Mouse (Mus musculus) heart, embryonic 13.5 days (tissue): ENCODE results near the gene Mtus2. TPM values are rescaled to one million over a fixed set of nuclear protein-coding genes. Genes with fewer than 3 reads are reported as not detected.

Experiments used
- ATAC-seq: fragments of 200-750 bp; cut with Nextera tagmentation; 2 replicates; pipeline ENCODE4 v1.8.0; 2017; ENCODE audit warnings: moderate TSS enrichment; ENCODE audit not compliant: insufficient number of reproducible peaks, low FRiP score, low TSS enrichment; ENCODE audit errors: extremely low read depth
- H3K27ac ChIP-seq: fragments of 300-500 bp; sonication (generic); replicated peaks from 2 replicates; pipeline ENCODE4 v1.5.1; 2015; ENCODE audit warnings: moderate library complexity, mild to moderate bottlenecking, inconsistent platforms
- H3K27me3 ChIP-seq: fragments of 300-500 bp; sonication (generic); replicated peaks from 2 replicates; pipeline ENCODE4 v1.6.1; 2015; ENCODE audit warnings: mild to moderate bottlenecking, inconsistent platforms
- H3K36me3 ChIP-seq: fragments of 300-500 bp; sonication (generic); 2 replicates; pipeline ENCODE4 v1.6.1; 2015; ENCODE audit warnings: mild to moderate bottlenecking, inconsistent platforms
- H3K4me1 ChIP-seq: fragments of 300-500 bp; sonication (generic); 2 replicates; pipeline ENCODE4 v1.6.1; 2015; ENCODE audit warnings: inconsistent platforms
- H3K4me2 ChIP-seq: fragments of 300-500 bp; sonication (generic); 2 replicates; pipeline ENCODE4 v1.6.1; 2015; ENCODE audit warnings: inconsistent platforms, mild to moderate bottlenecking, moderate library complexity
- H3K4me3 ChIP-seq: fragments of 300-500 bp; sonication (generic); 2 replicates; pipeline ENCODE4 v1.5.1; 2015; ENCODE audit warnings: moderate library complexity, mild to moderate bottlenecking, inconsistent platforms
- H3K9ac ChIP-seq: fragments of 300-500 bp; sonication (generic); 2 replicates; pipeline ENCODE4 v1.6.1; 2015; ENCODE audit warnings: inconsistent platforms, mild to moderate bottlenecking, moderate library complexity
- H3K9me3 ChIP-seq: fragments of 300-500 bp; sonication (generic); 2 replicates; pipeline ENCODE4 v1.6.1; 2016; ENCODE audit warnings: inconsistent platforms
- WGBS: fragments of 180-500 bp; shearing (Covaris S2); methylation state at CpG from one replicate; pipeline ENCODE4 v1.1.7; 2015; ENCODE audit warnings: mixed read lengths; 5-methylcytosine and 5-hydroxymethylcytosine counted together
- polyA plus RNA-seq: library from polyadenylated mRNA; unstranded; fragments of >200 nt; fragmentation: Nextera tagmentation; extraction: Ambion mirVana; gene quantifications from 2 replicates; pipeline ENCODE4 v1.2.1, GENCODE M21; 2015

Gene Mtus2
- polyA plus RNA-seq, 1 experiment from 2014 or later: 102 TPM

DNA sequence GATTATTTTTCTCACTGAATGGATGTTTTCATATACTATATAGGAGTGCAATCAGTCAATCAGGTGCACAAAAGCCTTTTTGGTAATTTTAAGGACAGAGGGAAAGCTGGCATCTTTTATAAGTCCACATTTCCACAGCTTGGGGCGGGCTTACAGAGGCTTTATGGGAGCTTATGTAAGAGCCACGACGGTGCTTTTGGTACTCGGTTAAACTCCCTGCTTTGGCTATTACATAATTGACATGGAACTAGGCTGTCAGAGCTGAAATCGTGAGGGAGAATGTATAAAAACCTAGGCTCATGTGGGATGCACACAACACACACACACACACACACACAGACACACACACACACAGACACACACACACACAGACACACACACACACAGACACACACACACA, 2.0 kb downstream of the Mtus2 start:
- WGBS: 37% methylated on average over 5 of the region's 5 CpGs
- Histone ChIP-seq H3K4me3 (no peak overlapping the region), H3K9ac (no peak overlapping the region), H3K9me3 (no peaks in the 10 kb centered on the region), H3K4me1 (peaks cover 27% of the 10 kb centered on the region), H3K4me2 (peak overlapping the region; percentile 99; the same call in 1 of the 2 replicates), H3K27ac (no peak overlapping the region), H3K36me3 (no peaks in the 10 kb centered on the region), H3K27me3 (peaks cover 36% of the 10 kb centered on the region)
- no peak for ATAC-seq

DNA sequence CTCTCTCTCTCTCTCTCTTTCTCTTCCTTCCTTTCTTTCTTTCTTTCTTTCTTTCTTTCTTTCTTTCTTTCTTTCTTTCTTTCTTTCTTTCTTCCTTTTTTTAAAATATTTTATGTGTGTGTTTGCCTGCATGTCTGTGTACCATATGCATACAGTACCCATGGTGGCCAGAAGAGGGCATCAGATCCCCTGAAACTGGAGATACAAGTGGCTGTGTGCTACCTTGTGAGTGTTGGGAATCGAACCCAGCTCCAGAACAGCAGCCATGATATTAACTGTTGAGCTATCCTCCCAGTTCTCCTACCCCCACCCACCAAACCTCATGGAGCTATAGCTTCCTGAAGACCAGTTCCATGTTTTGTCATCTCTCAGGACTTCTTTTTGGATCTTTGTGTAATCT, 3.7 kb downstream of the Mtus2 start:
- Histone ChIP-seq H3K4me1 (peaks cover 24% of the 10 kb centered on the region), H3K4me2 (no peak overlapping the region), H3K9me3 (no peaks in the 10 kb centered on the region), H3K27me3 (peaks cover 24% of the 10 kb centered on the region), H3K27ac (no peak overlapping the region), H3K36me3 (no peaks in the 10 kb centered on the region), H3K9ac (no peak overlapping the region), H3K4me3 (no peak overlapping the region)
- ATAC-seq: no peak
- WGBS: 74% methylated on average over 1 of the region's 1 CpGs

- no peak overlapping the region for H3K27ac ChIP-seq
- ATAC-seq: no peak
- H3K9ac ChIP-seq: no peak overlapping the region
- H3K4me2 ChIP-seq: 0 out of 2 replicates have a peak overlapping the region, but pooled peaks have one; percentile 6
- peaks cover 3% of the 10 kb centered on the region; the same call in 1 of the 2 replicates for H3K4me1 ChIP-seq
- no peaks in the 10 kb centered on the region for H3K36me3 ChIP-seq
- H3K27me3 ChIP-seq: 0 out of 2 replicates have a peak, but pooled peaks cover 3% of the 10 kb centered on the region
- no peaks in the 10 kb centered on the region for H3K9me3 ChIP-seq
- no peak overlapping the region for H3K4me3 ChIP-seq
- 56% methylated on average over 13 of the region's 13 CpGs for WGBS
Observed at GRCm38 (mm10) chr5:147963820-147964580, 6.9 kb downstream of the Mtus2 start.

- no peak overlapping the region for H3K4me2 ChIP-seq
Observed at GRCm38 (mm10) chr5:147964776-147965175, 7.7 kb downstream of the Mtus2 start.

DNA sequence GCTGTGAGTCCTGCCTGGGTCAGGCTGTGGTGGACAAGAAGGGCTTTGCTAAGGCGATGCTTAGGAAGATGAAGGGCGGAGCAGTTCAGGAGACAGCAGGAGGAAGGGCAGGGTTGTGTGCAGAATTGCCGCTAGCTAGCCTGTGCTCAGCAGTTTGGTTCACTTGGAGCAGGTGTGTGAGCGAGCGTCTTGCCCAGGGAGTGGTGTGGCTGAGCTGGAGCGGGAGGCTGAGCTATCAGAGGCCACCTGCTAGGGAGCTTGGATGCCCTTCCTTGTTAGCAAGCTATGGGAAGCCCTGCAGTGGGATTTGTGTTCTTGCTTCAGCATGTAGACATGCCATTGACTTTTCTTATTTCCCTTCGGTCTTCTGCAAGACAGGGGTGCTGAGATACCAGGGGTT, 9.5 kb downstream of the Mtus2 start:
- H3K4me1 ChIP-seq: peaks cover 3% of the 10 kb centered on the region; the same call in 1 of the 2 replicates
- no peak overlapping the region for H3K9ac ChIP-seq
- no peaks in the 10 kb centered on the region for H3K9me3 ChIP-seq
- no peaks in the 10 kb centered on the region for H3K36me3 ChIP-seq
- WGBS: 66% methylated on average over 7 of the region's 7 CpGs
- no peak overlapping the region for H3K27ac ChIP-seq
- 0 out of 2 replicates have a peak, but pooled peaks cover 3% of the 10 kb centered on the region for H3K27me3 ChIP-seq
- no peak overlapping the region for H3K4me3 ChIP-seq
- ATAC-seq: no peak
- no peak overlapping the region for H3K4me2 ChIP-seq

More at GRCm38 (mm10) chr5:147964776-147965175, 7.7 kb downstream of the Mtus2 start:
- Histone ChIP-seq H3K27me3 (0 out of 2 replicates have a peak, but pooled peaks cover 3% of the 10 kb centered on the region), H3K9me3 (no peaks in the 10 kb centered on the region), H3K9ac (no peak overlapping the region), H3K4me1 (peaks cover 3% of the 10 kb centered on the region; the same call in 1 of the 2 replicates), H3K4me3 (no peak overlapping the region), H3K27ac (no peak overlapping the region), H3K36me3 (no peaks in the 10 kb centered on the region)
- ATAC-seq: no peak
- WGBS: 46% methylated on average over 2 of the region's 2 CpGs

DNA sequence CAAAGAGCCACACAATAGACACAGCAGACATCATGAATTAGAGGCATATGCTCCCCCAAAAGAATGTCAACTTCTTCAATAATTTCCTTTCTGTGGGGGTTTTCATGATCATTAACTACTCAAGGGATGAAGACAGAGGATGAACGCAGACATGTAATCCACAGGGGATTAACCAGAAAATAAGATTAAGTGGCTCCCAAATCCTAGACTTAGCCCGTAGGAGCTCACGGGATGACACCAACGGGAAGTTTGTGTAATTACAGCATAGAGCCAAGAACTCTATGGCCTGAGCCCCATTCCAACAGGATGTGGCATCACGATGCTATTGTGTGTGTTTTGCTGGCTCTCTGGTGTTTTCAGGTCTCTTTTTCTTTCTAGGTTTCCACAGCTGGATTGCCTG, 12.4 kb downstream of the Mtus2 start:
- Histone ChIP-seq H3K9me3 (no peaks in the 10 kb centered on the region), H3K27ac (no peak overlapping the region), H3K36me3 (no peaks in the 10 kb centered on the region), H3K4me3 (no peak overlapping the region), H3K27me3 (0 out of 2 replicates have a peak, but pooled peaks cover 3% of the 10 kb centered on the region), H3K9ac (no peak overlapping the region), H3K4me1 (peaks cover 3% of the 10 kb centered on the region; the same call in 1 of the 2 replicates), H3K4me2 (no peak overlapping the region)
- ATAC-seq: no peak
- 75% methylated on average over 5 of the region's 5 CpGs for WGBS

- Histone ChIP-seq H3K9me3 (no peaks in the 10 kb centered on the region; the same call in 1 of the 2 replicates), H3K9ac (no peak overlapping the region), H3K4me1 (no peaks in the 10 kb centered on the region), H3K4me3 (no peak overlapping the region), H3K27me3 (no peaks in the 10 kb centered on the region; the same call in 1 of the 2 replicates), H3K27ac (no peak overlapping the region), H3K4me2 (peak overlapping the region; percentile 19; the same call in 1 of the 2 replicates), H3K36me3 (no peaks in the 10 kb centered on the region)
- ATAC-seq: no peak
- WGBS: 42% methylated on average over 13 of the region's 13 CpGs
Observed at GRCm38 (mm10) chr5:147976001-147976400, 18.9 kb downstream of the Mtus2 start.

DNA sequence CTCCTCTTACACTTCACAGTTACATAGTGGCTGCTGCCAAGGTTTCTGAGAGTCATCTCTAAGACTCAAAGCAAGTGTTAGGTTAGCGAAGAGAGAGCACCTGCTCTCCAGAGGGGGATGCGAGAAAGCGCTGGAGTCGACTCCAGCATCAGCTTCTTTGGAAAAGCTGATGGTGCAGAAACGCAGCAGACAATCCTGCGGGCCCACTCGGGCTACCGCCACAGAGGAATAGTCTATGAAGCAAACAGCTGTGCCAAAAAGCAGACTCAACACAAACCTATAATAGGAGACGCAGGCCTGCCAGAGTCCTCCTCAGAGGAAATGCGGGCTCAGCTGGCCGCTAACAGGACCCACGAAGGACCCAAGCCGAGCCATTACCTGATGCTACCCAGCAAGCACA, 23.5 kb downstream of the Mtus2 start:
- H3K4me1 ChIP-seq: no peaks in the 10 kb centered on the region
- H3K36me3 ChIP-seq: no peaks in the 10 kb centered on the region
- peaks cover 5% of the 10 kb centered on the region; the same call in 1 of the 2 replicates for H3K9me3 ChIP-seq
- ATAC-seq: no peak
- H3K4me3 ChIP-seq: no peak overlapping the region
- H3K4me2 ChIP-seq: no peak overlapping the region
- no peak overlapping the region for H3K9ac ChIP-seq
- 77% methylated on average over 13 of the region's 13 CpGs for WGBS
- H3K27ac ChIP-seq: no peak overlapping the region
- H3K27me3 ChIP-seq: no peaks in the 10 kb centered on the region; the same call in 1 of the 2 replicates

- H3K27me3 ChIP-seq: no peaks in the 10 kb centered on the region
- peaks cover 7% of the 10 kb centered on the region; the same call in 1 of the 2 replicates for H3K4me1 ChIP-seq
- no peak overlapping the region for H3K27ac ChIP-seq
- no peak overlapping the region for H3K9ac ChIP-seq
- H3K4me2 ChIP-seq: no peak overlapping the region
- H3K9me3 ChIP-seq: peaks cover 5% of the 10 kb centered on the region; the same call in 1 of the 2 replicates
- ATAC-seq: no peak
- 57% methylated on average over 4 of the region's 4 CpGs for WGBS
- no peaks in the 10 kb centered on the region for H3K36me3 ChIP-seq
- no peak overlapping the region for H3K4me3 ChIP-seq
Observed at GRCm38 (mm10) chr5:147990289-147990688, 33.2 kb downstream of the Mtus2 start.

DNA sequence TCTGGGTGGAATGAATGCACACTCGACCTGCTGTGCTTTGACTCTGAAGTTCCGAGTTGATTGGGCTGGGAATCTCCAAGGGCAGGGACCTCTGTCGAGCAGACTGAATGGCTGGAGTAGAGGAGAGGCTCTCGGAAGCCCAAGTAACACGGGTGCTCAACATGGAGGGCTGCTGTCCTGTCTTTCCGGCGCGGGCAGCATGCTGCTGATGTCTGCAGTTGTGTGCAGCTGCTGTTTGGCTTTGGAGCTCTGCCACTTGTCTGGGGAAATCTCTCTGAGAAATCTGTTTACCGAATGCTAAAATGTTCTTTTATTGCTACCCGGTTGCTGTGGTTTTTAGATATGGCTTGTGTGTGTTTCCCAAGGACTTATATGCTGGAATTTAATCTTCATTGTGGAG, 33.7 kb downstream of the Mtus2 start:
- Histone ChIP-seq H3K27me3 (no peaks in the 10 kb centered on the region), H3K36me3 (no peaks in the 10 kb centered on the region), H3K4me2 (no peak overlapping the region), H3K4me3 (no peak overlapping the region), H3K27ac (no peak overlapping the region), H3K9me3 (peaks cover 5% of the 10 kb centered on the region; the same call in 1 of the 2 replicates), H3K4me1 (peaks cover 7% of the 10 kb centered on the region; the same call in 1 of the 2 replicates), H3K9ac (no peak overlapping the region)
- no peak for ATAC-seq
- WGBS: 77% methylated on average over 10 of the region's 10 CpGs

DNA sequence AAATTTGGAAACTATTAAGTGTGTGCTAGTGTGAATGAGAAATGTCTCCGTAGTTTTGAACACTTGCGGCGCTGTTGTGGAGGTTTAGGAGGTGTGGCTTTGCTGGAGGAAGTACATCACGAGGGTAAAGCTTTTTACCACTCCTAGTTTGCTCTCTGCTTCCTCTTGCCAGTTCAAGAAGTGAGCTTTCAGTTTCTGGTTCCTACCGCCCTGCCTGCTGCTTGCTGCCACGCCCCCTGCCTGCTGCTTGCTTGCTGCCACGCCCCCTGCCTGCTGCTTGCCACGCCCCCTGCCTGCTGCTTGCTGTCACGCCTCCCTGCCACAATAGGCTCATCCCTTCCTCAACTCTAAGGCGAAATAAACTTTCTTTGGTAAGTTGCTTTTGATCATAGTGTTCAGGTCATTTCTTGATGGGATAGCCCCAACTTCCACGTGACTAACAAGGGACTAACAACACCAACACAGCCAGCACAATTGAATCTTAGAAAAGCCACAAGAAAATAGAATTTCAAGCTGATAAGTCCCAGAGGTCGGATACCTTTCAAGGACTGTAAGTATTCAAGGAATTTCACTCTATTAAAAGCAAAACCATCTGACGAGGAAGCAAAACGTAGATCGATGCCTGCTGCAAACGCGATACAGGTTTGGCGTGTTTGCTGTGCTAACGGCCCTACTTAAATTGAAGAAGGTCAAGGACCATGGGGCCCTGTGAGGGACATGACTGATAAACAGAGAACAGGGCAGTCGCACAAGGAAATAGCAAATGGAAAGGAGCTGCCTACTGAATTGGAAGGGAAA, 35.7 kb downstream of the Mtus2 start:
- Histone ChIP-seq H3K9me3 (no peaks in the 10 kb centered on the region; the same call in 1 of the 2 replicates), H3K9ac (peak overlapping the region; percentile 56), H3K27ac (peak overlapping the region; percentile 53; the same call in 1 of the 2 replicates), H3K36me3 (no peaks in the 10 kb centered on the region), H3K4me1 (peaks cover 7% of the 10 kb centered on the region; the same call in 1 of the 2 replicates), H3K4me3 (peak overlapping the region; percentile 42), H3K27me3 (no peaks in the 10 kb centered on the region), H3K4me2 (peak overlapping the region; percentile 69)
- peak; percentile 66; the same call in 1 of the 2 replicates for ATAC-seq
- WGBS: 12% methylated on average over 20 of the region's 20 CpGs
